Mouse (Mus musculus): ENCODE results near the gene Slc23a4. TPM values are rescaled to one million over a fixed set of nuclear protein-coding genes. Genes with fewer than 3 reads are reported as not detected.
A peak's percentile ranks its signal among the peaks of the same experiment; 100 is the strongest.

Gene Slc23a4
- polyA plus RNA-seq, 1 experiment from 2014 or later, result 0.39 TPM

DNA sequence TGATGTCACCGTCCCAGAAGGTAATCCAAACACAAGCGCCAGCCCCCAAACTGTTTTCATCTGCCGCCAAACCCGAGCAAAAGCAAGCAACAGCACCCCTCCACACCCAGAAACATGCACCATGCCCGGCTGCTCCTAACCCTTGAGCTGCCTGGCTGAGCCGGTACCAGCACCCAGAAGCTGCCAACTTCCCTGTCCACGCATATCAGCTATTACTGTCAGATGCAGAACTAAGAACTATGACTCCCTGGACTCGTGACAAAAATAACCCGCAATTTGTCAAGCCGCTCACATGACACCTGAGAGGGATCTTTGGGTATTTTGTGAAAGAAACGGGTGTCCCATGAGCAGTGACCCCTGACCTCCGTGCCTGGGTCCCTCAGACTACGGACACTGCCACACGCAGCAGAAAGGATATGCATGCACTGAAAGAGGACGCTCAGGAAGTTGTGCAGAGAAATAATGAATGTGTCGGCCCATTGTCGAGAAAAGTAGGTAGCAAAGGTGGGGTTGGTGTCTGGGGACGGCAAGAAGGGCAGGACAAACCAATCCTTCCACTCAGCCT is 80.4 kb downstream of the Slc23a4 start:
- ATAC-seq (ENCODE audit: low FRiP score, low read depth), result no peak
- peaks cover 50% of the 10 kb centered on the region for H3K36me3 ChIP-seq
- no peak overlapping the region for H3K4me3 ChIP-seq
- H3K27me3 ChIP-seq, result no peaks in the 10 kb centered on the region
- H3K9ac ChIP-seq, result no peak overlapping the region
- peaks cover 13% of the 10 kb centered on the region for H3K4me1 ChIP-seq
- H3K9me3 ChIP-seq, result no peaks in the 10 kb centered on the region
- no peak overlapping the region for H3K4me2 ChIP-seq (replicated peaks)
- no peak overlapping the region for H3K27ac ChIP-seq
- WGBS, result 86% methylated on average over 18 of the region's 18 CpGs

DNA sequence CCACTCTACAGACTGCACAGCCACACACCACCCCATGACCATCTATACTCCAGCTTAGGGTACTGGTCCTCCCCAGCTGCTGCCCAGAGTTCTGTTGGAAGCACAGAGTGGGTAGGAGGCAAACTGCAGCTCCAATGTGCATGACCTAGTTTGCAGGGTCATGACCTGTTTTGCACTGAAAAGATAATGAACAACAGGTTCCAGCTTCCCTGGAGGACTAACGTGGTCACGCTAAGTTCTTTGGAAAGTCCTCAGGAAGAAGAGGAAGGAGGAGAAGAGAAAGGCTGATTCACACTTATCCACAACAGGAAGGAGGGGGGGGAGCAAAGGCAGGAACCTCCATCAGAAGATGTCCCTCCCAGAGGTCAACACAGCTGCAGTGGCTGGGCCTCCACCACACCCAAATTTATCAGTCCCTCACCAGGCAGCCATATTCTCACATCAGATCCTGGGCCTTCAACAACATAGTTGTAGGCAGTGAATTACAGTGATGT is 81.0 kb downstream of the Slc23a4 start:
- Histone ChIP-seq H3K9me3 (no peaks in the 10 kb centered on the region), H3K9ac (no peak overlapping the region), H3K27me3 (no peaks in the 10 kb centered on the region), H3K4me3 (no peak overlapping the region), H3K36me3 (peaks cover 56% of the 10 kb centered on the region), H3K4me2 (replicated peaks) (no peak overlapping the region), H3K4me1 (peaks cover 13% of the 10 kb centered on the region), H3K27ac (no peak overlapping the region)
- ATAC-seq (ENCODE audit: low FRiP score, low read depth), result no peak
- WGBS, result 33% methylated on average over 2 of the region's 2 CpGs

DNA sequence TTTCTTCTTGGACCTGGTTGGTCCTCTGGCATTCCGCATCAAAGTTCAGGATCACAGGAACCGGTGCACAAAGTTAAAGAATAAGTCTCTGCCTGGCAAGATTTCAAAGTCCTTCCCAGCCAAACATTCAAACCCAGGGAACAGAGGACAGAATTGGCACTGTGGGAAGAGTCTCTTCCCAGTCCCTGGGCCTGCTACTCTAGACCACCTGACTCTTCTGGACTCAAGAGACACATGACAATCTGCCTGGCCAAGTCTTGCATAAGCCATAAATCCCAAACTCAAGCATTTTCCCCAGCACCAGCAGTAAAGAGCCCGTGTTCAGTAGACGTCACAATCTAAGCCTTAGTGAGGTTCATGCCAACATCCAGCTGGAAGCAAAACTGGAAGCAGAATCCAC is 81.5 kb downstream of the Slc23a4 start:
- H3K27ac ChIP-seq, result no peak overlapping the region
- no peaks in the 10 kb centered on the region for H3K9me3 ChIP-seq
- 93% methylated on average over 4 of the region's 4 CpGs for WGBS
- no peak for ATAC-seq (ENCODE audit: low FRiP score, low read depth)
- H3K36me3 ChIP-seq, result peaks cover 61% of the 10 kb centered on the region
- H3K4me1 ChIP-seq, result peaks cover 13% of the 10 kb centered on the region
- no peak overlapping the region for H3K4me2 ChIP-seq (replicated peaks)
- no peaks in the 10 kb centered on the region for H3K27me3 ChIP-seq
- H3K4me3 ChIP-seq, result no peak overlapping the region
- no peak overlapping the region for H3K9ac ChIP-seq

DNA sequence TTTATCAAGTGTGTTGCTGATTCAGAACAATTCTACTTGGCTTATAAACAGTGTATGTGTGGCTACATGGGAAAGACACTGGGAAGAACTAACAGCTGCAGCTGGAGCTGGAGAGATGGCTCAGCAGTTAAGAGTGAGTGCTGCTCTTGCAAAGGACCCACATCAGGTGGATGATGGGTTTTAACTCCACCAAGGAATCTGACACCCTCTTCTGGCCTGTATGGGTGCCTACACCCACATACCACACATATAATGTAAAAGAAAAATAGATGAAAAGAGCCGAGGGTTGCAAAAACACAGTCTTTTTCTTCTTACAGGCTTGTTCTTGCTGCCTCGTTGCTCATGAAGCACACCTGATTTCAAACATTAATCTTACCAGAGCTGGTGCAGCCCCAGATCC is 82.1 kb downstream of the Slc23a4 start:
- Histone ChIP-seq H3K9me3 (no peaks in the 10 kb centered on the region), H3K4me1 (peaks cover 13% of the 10 kb centered on the region), H3K27ac (no peak overlapping the region), H3K27me3 (no peaks in the 10 kb centered on the region), H3K4me2 (replicated peaks) (no peak overlapping the region), H3K9ac (no peak overlapping the region), H3K36me3 (peaks cover 66% of the 10 kb centered on the region), H3K4me3 (no peak overlapping the region)
- WGBS, result 81% methylated on average over 2 of the region's 2 CpGs
- no peak for ATAC-seq (ENCODE audit: low FRiP score, low read depth)

DNA sequence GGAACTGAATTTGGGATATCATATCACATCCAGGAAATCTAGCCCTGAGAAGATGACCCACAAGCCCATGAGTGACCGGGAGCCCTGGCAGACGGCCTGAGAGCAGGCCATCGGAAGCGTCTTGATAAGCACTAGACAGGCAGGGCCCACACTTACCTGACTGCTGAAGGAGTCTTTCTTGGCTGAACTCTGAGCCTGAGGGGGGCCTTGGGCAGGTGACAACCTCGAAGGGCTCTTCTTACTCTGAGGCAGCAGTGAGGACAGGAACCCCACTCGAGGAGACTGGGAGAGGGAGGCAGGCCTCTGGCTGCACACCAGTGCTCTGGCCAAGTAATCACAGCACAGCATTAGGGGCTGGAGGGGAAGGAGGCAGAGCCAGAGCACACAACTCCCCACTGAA is 83.8 kb downstream of the Slc23a4 start:
- peaks cover 83% of the 10 kb centered on the region for H3K36me3 ChIP-seq
- WGBS, result 90% methylated on average over 6 of the region's 6 CpGs

DNA sequence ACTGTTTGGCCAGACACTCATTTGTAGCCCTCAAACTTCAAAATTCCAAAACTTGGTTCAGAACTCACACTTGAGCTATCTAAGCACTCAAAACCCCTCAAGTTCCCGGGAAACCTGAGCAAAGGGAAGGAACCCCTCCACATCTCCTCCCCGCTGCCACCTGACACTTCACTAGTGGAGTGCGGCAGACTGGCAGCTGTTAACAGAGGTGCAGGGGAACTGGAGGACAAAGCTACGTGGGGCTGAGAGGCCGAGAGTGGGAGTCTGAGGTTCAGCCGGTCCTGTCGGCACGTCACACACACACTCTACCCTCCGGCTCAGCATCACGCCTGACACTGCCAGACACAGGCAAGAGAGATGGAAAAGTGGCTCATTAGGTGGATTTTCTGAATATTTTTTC is 84.4 kb downstream of the Slc23a4 start:
- Histone ChIP-seq H3K4me3 (no peak overlapping the region), H3K9me3 (no peaks in the 10 kb centered on the region), H3K4me1 (no peaks in the 10 kb centered on the region), H3K27ac (no peak overlapping the region), H3K27me3 (no peaks in the 10 kb centered on the region), H3K4me2 (replicated peaks) (no peak overlapping the region), H3K36me3 (peaks cover 88% of the 10 kb centered on the region), H3K9ac (no peak overlapping the region)
- ATAC-seq (ENCODE audit: low FRiP score, low read depth), result no peak
- 77% methylated on average over 10 of the region's 10 CpGs for WGBS

More for the DNA sequence above, 83.8 kb downstream of the Slc23a4 start:
- no peak for ATAC-seq (ENCODE audit: low FRiP score, low read depth)
- H3K4me2 ChIP-seq (replicated peaks), result no peak overlapping the region
- H3K27me3 ChIP-seq, result no peaks in the 10 kb centered on the region
- H3K27ac ChIP-seq, result no peak overlapping the region
- H3K9me3 ChIP-seq, result no peaks in the 10 kb centered on the region
- no peak overlapping the region for H3K9ac ChIP-seq
- H3K4me3 ChIP-seq, result no peak overlapping the region
- H3K4me1 ChIP-seq, result peaks cover 4% of the 10 kb centered on the region

DNA sequence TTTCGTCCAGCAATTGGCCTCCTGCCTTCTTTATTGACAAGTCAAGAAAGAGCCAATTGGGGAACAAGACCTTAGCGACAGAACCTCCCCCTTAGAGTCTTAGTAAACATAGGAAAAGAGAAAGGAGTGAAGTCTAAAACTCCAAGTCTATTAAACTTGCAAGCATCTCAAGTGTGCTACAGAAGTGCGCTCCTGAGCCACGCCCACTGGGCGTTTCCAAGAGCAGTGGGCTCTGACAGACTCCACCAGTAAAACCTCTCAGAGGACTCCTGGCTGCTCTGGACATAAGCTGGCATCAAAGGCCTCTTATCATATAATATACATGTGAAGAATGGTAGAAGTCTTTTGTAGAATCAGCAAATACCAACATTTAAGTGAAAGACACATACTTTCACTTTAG is 84.8 kb downstream of the Slc23a4 start:
- H3K27me3 ChIP-seq, result no peaks in the 10 kb centered on the region
- no peak overlapping the region for H3K9ac ChIP-seq
- no peak overlapping the region for H3K27ac ChIP-seq
- no peaks in the 10 kb centered on the region for H3K4me1 ChIP-seq
- 89% methylated on average over 5 of the region's 5 CpGs for WGBS
- no peak overlapping the region for H3K4me2 ChIP-seq (replicated peaks)
- no peaks in the 10 kb centered on the region for H3K9me3 ChIP-seq
- ATAC-seq (ENCODE audit: low FRiP score, low read depth), result no peak
- H3K4me3 ChIP-seq, result no peak overlapping the region
- peaks cover 89% of the 10 kb centered on the region for H3K36me3 ChIP-seq

DNA sequence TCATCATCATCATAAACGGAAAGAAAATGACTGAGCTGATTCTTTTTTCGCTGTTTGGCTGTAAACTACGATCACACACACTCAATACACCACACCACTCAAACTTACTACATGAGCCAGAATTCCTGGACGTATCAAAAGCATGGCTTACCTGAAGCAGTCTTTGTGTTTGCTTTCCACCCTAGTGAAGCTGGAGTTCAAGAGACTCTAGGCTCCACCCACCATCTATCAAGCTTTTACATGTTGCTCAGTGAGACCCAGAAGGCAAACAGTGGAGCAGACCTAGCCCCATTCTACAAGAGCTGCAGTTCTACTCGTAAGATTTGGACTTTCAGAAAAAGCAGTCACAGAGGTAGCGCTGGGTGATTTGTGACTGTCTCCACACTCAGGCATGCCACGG is 85.6 kb downstream of the Slc23a4 start:
- Histone ChIP-seq H3K4me3 (no peak overlapping the region), H3K4me1 (no peaks in the 10 kb centered on the region), H3K36me3 (peaks cover 92% of the 10 kb centered on the region), H3K9me3 (no peaks in the 10 kb centered on the region), H3K27me3 (no peaks in the 10 kb centered on the region), H3K4me2 (replicated peaks) (no peak overlapping the region), H3K27ac (no peak overlapping the region), H3K9ac (no peak overlapping the region)
- ATAC-seq (ENCODE audit: low FRiP score, low read depth), result no peak
- 87% methylated on average over 7 of the region's 7 CpGs for WGBS

DNA sequence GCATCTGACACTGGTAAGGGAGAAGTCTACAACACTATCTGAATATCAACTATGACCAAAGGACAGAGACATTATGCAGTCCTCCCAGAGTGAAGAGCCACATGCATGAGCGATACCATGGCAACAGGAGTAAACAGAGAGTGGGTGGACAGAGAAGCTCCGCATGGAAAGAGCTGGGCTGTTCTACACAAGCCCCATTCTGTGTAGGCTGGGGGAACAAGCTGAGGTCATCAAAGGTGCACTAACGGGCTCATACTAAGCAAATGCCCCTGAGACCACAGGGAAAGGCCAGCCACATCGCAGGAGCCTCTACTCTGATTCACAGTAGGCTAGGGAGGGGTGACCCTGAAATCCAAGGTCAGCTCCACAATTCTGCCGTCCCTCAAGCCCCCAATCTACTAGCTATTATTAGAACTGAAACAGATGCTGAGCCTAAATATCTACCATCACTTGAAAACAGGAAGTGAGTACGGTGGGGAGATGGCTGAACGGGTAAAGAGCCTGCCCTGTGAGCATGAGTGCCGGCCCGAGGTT is 86.2 kb downstream of the Slc23a4 start:
- Histone ChIP-seq H3K4me2 (replicated peaks) (no peak overlapping the region), H3K27me3 (no peaks in the 10 kb centered on the region), H3K9ac (no peak overlapping the region), H3K4me1 (no peaks in the 10 kb centered on the region), H3K9me3 (no peaks in the 10 kb centered on the region), H3K27ac (no peak overlapping the region), H3K36me3 (peaks cover 92% of the 10 kb centered on the region), H3K4me3 (no peak overlapping the region)
- ATAC-seq (ENCODE audit: low FRiP score, low read depth), result no peak
- 67% methylated on average over 9 of the region's 9 CpGs for WGBS

DNA sequence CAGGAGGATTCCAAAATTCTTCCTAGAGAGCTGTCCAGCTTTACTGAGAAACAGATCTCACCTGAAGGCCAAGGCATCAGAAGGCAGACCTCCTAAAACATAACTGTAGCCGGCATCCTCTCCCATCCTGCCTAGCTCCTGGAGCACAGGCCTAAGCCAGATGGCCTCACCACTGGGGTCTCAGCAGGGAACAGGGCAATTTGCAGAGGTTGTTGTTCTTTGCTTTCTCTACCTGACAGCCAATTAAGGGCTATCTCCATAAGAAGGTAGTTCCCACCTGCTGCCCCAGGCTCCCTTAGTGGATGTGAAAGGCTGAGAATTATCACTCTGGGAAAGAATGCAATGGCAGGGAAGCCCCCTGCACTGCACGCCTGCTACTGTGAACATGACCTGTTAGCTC is 87.2 kb downstream of the Slc23a4 start:
- 63% methylated on average over 2 of the region's 2 CpGs for WGBS
- Histone ChIP-seq H3K27me3 (no peaks in the 10 kb centered on the region), H3K9me3 (no peaks in the 10 kb centered on the region), H3K9ac (no peak overlapping the region), H3K4me1 (no peaks in the 10 kb centered on the region), H3K4me3 (no peak overlapping the region), H3K4me2 (replicated peaks) (no peak overlapping the region), H3K27ac (no peak overlapping the region), H3K36me3 (peaks cover 86% of the 10 kb centered on the region)
- ATAC-seq (ENCODE audit: low FRiP score, low read depth), result no peak

DNA sequence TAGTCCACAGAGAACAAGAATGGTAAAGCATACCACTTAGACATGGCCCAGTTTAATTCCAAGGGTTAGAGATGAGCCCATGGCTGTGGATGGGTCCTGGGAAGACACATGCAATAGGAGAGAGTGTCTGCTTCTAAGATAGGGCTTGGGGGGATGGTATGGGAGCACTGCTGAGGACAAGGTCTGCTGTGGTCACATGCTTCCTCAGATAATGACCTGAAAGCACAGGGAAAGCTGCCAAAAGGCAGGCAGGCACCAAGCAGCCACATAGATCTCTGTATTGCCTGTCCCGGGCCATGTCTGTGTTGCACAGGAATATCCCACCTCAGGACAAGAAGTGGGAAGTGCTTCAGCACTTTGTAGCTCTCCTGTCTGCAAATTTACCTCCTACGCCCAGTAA is 89.1 kb downstream of the Slc23a4 start:
- Histone ChIP-seq H3K4me1 (no peaks in the 10 kb centered on the region), H3K9ac (no peak overlapping the region), H3K4me3 (no peak overlapping the region), H3K27ac (no peak overlapping the region), H3K27me3 (no peaks in the 10 kb centered on the region), H3K36me3 (peaks cover 88% of the 10 kb centered on the region), H3K9me3 (no peaks in the 10 kb centered on the region), H3K4me2 (replicated peaks) (no peak overlapping the region)
- WGBS, result 89% methylated on average over 2 of the region's 2 CpGs
- ATAC-seq (ENCODE audit: low FRiP score, low read depth), result 0 out of 2 replicates have a peak, but pooled peaks have one; percentile 10

DNA sequence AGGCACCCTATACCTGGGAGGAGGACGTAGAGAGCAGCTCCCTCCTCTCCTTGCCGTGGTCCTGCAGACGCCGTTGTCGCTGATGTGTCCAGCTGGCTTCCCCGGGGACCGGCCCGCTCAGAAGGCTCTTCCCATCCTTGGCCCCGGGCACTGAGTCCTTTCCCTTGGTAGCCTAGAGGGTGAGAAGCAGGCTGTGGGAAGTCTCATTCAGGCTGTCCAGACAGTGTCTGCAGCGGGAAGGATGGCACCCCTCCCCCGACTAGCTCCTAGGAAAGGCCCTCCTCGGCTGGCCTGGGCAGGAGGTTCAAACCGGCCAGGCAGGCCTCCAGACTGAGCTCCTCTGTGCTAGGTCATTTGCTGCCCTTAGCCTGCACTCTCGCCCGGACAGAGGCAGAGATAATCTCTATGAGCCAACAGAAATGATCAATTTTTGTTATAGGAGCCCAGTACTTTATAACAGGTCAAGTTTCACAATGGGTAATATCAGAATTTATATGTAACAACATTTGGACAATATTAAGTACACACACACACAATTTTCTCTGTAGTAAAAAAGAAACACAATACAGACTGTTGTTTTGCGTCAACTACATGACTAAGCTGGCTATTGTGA is 91.9 kb downstream of the Slc23a4 start:
- no peaks in the 10 kb centered on the region for H3K27me3 ChIP-seq
- H3K27ac ChIP-seq, result no peak overlapping the region
- no peak for ATAC-seq (ENCODE audit: low FRiP score, low read depth)
- H3K4me1 ChIP-seq, result no peaks in the 10 kb centered on the region
- peaks cover 89% of the 10 kb centered on the region for H3K36me3 ChIP-seq
- no peak overlapping the region for H3K4me2 ChIP-seq (replicated peaks)
- no peak overlapping the region for H3K4me3 ChIP-seq
- no peak overlapping the region; the same call in 1 of the 2 replicates for H3K9ac ChIP-seq
- 56% methylated on average over 16 of the region's 16 CpGs for WGBS
- no peaks in the 10 kb centered on the region for H3K9me3 ChIP-seq

DNA sequence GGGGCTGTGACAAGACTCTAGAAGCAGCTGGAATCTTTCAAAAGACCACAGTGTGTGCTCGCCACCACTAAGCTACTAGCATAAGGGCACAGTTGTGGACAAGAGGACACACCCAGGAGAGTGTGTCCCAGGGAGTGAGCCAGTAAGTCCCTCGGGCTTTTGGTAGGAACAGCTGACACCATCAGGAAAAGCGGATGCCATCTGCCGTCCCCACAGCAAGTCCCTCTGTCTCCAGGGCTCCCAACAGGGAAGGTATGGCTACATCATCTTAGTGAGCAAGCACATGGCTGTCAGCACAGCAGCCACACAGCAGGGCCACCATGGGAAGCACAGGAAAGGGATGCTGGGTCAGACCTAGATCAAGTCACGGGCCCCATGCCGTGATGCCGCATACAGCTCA is 92.6 kb downstream of the Slc23a4 start:
- 0 out of 2 replicates have a peak, but pooled peaks have one; percentile 8 for ATAC-seq (ENCODE audit: low FRiP score, low read depth)
- 85% methylated on average over 7 of the region's 7 CpGs for WGBS

More for the DNA sequence above, 92.6 kb downstream of the Slc23a4 start:
- H3K4me3 ChIP-seq, result no peak overlapping the region
- no peaks in the 10 kb centered on the region for H3K4me1 ChIP-seq
- no peaks in the 10 kb centered on the region for H3K9me3 ChIP-seq
- peaks cover 89% of the 10 kb centered on the region for H3K36me3 ChIP-seq
- no peak overlapping the region for H3K9ac ChIP-seq
- no peak overlapping the region for H3K27ac ChIP-seq
- H3K27me3 ChIP-seq, result no peaks in the 10 kb centered on the region
- no peak overlapping the region for H3K4me2 ChIP-seq (replicated peaks)

All from limb, embryonic 13.5 days (tissue).